Mouse (Mus musculus): ENCODE data around the gene Mcub. TPM values are rescaled to one million over a fixed set of nuclear protein-coding genes. Genes with fewer than 3 reads are reported as not detected.

Mcub gene
- polyA plus RNA-seq, 1 experiment from 2014 or later = 5.7 TPM

DNA sequence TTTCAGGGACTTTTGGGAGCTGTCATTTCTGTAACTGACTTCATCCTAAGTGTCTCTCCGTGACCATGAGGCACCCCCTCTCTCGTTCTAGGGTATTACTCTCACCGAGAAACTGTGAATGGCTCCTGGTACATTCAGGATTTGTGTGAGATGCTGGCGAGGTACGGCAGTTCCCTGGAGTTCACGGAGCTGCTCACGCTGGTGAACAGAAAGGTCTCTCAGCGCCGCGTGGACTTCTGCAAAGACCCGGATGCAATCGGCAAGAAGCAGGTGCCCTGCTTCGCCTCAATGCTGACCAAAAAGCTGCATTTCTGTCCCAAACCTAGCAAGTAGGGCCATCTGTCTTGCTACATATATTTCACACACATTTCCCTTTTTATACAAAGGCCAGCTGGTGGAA, 56.8 kb downstream of the Mcub start:
- WGBS = 90% methylated on average over 13 of the region's 13 CpGs
- ATAC-seq = no peak

DNA sequence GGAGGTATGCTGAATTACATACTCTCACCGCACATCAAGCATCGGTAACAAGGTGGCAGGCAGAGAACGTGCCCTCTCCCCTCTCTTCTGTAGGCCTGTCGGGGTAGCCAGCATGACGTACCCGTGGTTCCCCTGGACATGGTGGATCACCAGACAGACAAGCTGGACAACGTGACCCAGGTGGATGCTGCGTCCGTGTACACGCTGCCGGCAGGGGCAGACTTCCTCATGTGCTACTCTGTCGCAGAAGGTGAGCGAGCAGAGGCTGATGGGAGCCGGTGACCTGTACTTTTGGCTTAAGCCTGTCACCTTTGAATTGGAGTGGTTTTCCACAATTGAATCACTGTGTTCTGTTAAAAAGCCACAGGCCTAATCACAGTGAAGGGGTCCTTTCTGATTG, 58.0 kb downstream of the Mcub start:
- no peaks in the 10 kb centered on the region for H3K4me1 ChIP-seq (ENCODE audit: control insufficient read depth, insufficient read depth, low read depth, low read length)
- H3K27ac ChIP-seq (ENCODE audit: low read depth, low read length) = no peak overlapping the region
- H3K9me3 ChIP-seq (ENCODE audit: control insufficient read depth, low read length) = no peaks in the 10 kb centered on the region
- peaks cover 5% of the 10 kb centered on the region; the same call in 1 of the 2 replicates for H3K36me3 ChIP-seq (ENCODE audit: control insufficient read depth, insufficient read depth, low read length)
- WGBS = 95% methylated on average over 14 of the region's 14 CpGs
- no peak overlapping the region for H3K4me2 ChIP-seq (ENCODE audit: low read length)
- no peak overlapping the region for H3K9ac ChIP-seq (ENCODE audit: low read depth, low read length)
- H3K4me3 ChIP-seq (ENCODE audit: low read length) = no peak overlapping the region
- ATAC-seq = no peak
- no peaks in the 10 kb centered on the region for H3K27me3 ChIP-seq (replicated peaks; ENCODE audit: control insufficient read depth, insufficient read depth, low read length)

More for the DNA sequence above, 56.8 kb downstream of the Mcub start:
- no peak overlapping the region for H3K9ac ChIP-seq (ENCODE audit: low read depth, low read length)
- no peaks in the 10 kb centered on the region for H3K9me3 ChIP-seq (ENCODE audit: control insufficient read depth, low read length)
- H3K4me3 ChIP-seq (ENCODE audit: low read length) = no peak overlapping the region
- H3K27ac ChIP-seq (ENCODE audit: low read depth, low read length) = no peak overlapping the region
- H3K36me3 ChIP-seq (ENCODE audit: control insufficient read depth, insufficient read depth, low read length) = peaks cover 5% of the 10 kb centered on the region; the same call in 1 of the 2 replicates
- H3K4me2 ChIP-seq (ENCODE audit: low read length) = no peak overlapping the region
- H3K27me3 ChIP-seq (replicated peaks; ENCODE audit: control insufficient read depth, insufficient read depth, low read length) = no peaks in the 10 kb centered on the region
- H3K4me1 ChIP-seq (ENCODE audit: control insufficient read depth, insufficient read depth, low read depth, low read length) = no peaks in the 10 kb centered on the region

GRCm38 (mm10) chr3:129904381-129905132, 65.4 kb downstream of the Mcub start:
- peaks cover 8% of the 10 kb centered on the region for H3K4me1 ChIP-seq (ENCODE audit: control insufficient read depth, insufficient read depth, low read depth, low read length)
- ATAC-seq = no peak
- no peak overlapping the region for H3K9ac ChIP-seq (ENCODE audit: low read depth, low read length)
- H3K27ac ChIP-seq (ENCODE audit: low read depth, low read length) = no peak overlapping the region
- H3K9me3 ChIP-seq (ENCODE audit: control insufficient read depth, low read length) = no peaks in the 10 kb centered on the region
- WGBS = 89% methylated on average over 7 of the region's 7 CpGs
- H3K4me3 ChIP-seq (ENCODE audit: low read length) = no peak overlapping the region
- H3K27me3 ChIP-seq (replicated peaks; ENCODE audit: control insufficient read depth, insufficient read depth, low read length) = no peaks in the 10 kb centered on the region
- no peak overlapping the region for H3K4me2 ChIP-seq (ENCODE audit: low read length)
- peaks cover 4% of the 10 kb centered on the region; the same call in 1 of the 2 replicates for H3K36me3 ChIP-seq (ENCODE audit: control insufficient read depth, insufficient read depth, low read length)

- Histone ChIP-seq H3K4me1 (ENCODE audit: control insufficient read depth, insufficient read depth, low read depth, low read length) (peaks cover 8% of the 10 kb centered on the region), H3K27ac (ENCODE audit: low read depth, low read length) (no peak overlapping the region), H3K36me3 (ENCODE audit: control insufficient read depth, insufficient read depth, low read length) (peaks cover 2% of the 10 kb centered on the region; the same call in 1 of the 2 replicates), H3K27me3 (replicated peaks; ENCODE audit: control insufficient read depth, insufficient read depth, low read length) (no peaks in the 10 kb centered on the region), H3K4me3 (ENCODE audit: low read length) (no peak overlapping the region), H3K9ac (ENCODE audit: low read depth, low read length) (no peak overlapping the region), H3K4me2 (ENCODE audit: low read length) (no peak overlapping the region), H3K9me3 (ENCODE audit: control insufficient read depth, low read length) (no peaks in the 10 kb centered on the region)
- 87% methylated on average over 8 of the region's 8 CpGs for WGBS
- no peak for ATAC-seq
Observed at GRCm38 (mm10) chr3:129903866-129904265, 66.1 kb downstream of the Mcub start.

DNA sequence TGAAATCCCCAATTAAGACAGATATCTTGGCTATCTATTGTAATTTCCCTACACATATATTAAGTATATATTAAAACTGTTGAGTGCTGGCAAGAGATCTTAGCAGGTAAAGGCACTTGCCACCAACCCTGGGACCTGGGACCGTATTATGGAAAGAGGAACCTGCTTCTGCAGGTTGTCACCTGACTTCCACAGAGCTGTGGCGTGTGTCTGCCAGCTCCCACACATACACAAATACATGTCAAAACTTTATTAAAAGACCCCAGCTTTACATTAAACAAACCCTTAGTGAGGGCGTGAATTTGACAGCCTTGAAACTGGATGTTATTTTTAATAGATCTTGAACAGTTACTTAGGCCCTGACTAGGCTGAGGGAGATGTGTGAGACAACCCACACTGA, 66.6 kb downstream of the Mcub start:
- Histone ChIP-seq H3K36me3 (ENCODE audit: control insufficient read depth, insufficient read depth, low read length) (no peaks in the 10 kb centered on the region), H3K27me3 (replicated peaks; ENCODE audit: control insufficient read depth, insufficient read depth, low read length) (no peaks in the 10 kb centered on the region), H3K9me3 (ENCODE audit: control insufficient read depth, low read length) (no peaks in the 10 kb centered on the region), H3K27ac (ENCODE audit: low read depth, low read length) (no peak overlapping the region), H3K4me2 (ENCODE audit: low read length) (no peak overlapping the region), H3K4me3 (ENCODE audit: low read length) (no peak overlapping the region), H3K4me1 (ENCODE audit: control insufficient read depth, insufficient read depth, low read depth, low read length) (peaks cover 8% of the 10 kb centered on the region), H3K9ac (ENCODE audit: low read depth, low read length) (no peak overlapping the region)
- 97% methylated on average over 3 of the region's 3 CpGs for WGBS
- ATAC-seq = no peak

DNA sequence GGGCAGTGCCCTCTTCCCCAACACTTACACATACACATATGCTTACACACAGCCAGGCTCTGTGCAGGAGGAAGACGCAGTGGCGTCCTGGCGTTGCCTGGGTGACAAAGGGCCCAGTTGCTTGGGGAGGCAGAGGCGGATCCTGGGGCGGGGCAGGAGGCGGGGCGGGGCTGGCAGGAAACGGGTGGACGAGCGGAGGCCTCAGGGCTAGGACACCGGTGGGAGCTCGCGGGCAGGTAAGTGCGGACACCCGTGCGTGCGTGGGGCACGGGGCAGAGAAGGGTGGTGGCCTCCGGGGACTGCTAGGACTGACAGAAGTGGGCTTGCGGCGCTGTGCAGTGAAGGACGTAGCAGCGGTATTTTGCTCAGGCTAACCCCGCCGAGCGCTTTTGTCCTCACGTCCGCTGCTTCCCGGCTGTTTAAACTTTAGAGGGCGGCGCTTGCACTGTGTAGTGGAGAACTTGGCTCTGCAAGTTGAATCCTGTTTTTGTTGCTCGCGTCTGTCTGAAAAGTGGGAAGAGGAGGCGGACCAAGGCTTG, 68.7 kb downstream of the Mcub start, which contains the start of gene Casp6:
Gene Casp6 (plus strand): TSS at position 155 of the 539 bp plus-strand sequence.
- peak; percentile 95 for ATAC-seq
- H3K4me3 ChIP-seq (ENCODE audit: low read length) = peak within 1 kb of the TSS; percentile 58
- peak within 1 kb of the TSS; percentile 68 for H3K9ac ChIP-seq (ENCODE audit: low read depth, low read length)
- H3K36me3 ChIP-seq (ENCODE audit: control insufficient read depth, insufficient read depth, low read length) = no peaks in the 10 kb centered on the region
- under 1% methylated on average over 32 of the region's 34 CpGs for WGBS
- peak within 1 kb of the TSS; percentile 75 for H3K4me2 ChIP-seq (ENCODE audit: low read length)
- no peaks in the 10 kb centered on the region for H3K9me3 ChIP-seq (ENCODE audit: control insufficient read depth, low read length)
- H3K4me1 ChIP-seq (ENCODE audit: control insufficient read depth, insufficient read depth, low read depth, low read length) = peaks cover 8% of the 10 kb centered on the region
- H3K27me3 ChIP-seq (replicated peaks; ENCODE audit: control insufficient read depth, insufficient read depth, low read length) = no peaks in the 10 kb centered on the region
- H3K27ac ChIP-seq (ENCODE audit: low read depth, low read length) = peak within 1 kb of the TSS; percentile 44

DNA sequence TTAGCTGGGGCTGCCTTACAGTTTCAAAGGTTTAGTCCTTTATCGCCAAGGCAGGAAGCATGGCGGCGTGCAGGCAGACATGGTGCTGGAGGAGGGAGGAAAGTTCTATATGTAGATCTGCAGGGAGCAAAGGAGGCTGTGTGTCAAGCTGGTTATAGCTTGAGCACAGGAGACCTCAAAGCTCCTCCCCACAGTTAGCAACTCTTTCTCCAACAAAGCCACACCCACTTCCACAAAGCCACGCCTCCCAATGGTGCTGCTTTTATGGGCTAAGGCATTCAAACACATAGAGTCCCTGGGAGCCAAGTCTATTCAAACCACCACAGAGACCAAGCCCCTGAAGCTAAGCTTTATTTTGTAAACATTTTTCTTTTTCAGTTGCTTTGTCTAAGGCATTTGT, 71.1 kb downstream of the Mcub start:
- ATAC-seq = no peak
- H3K4me1 ChIP-seq (ENCODE audit: control insufficient read depth, insufficient read depth, low read depth, low read length) = peaks cover 8% of the 10 kb centered on the region

DNA sequence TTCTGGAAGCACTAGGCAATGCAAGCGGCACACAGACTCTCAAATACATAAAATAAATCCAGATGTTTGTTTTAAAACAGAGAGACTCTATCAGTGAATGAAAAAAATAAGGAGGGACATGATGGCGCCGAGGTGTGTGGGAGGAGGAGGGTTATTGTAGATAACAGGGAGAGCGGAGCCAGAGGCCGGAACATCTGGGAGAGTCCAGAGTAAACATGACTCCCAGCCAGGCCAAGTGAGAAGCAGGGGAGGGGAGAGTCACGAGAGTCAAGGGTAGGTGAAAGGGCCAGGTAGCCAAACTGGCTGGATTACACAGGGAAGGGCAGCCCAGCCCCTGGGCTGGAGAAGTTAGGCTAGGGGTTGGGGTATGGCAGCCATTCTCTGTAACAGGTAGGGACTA, 73.4 kb downstream of the Mcub start:
- WGBS = 94% methylated on average over 6 of the region's 6 CpGs
- H3K27me3 ChIP-seq (replicated peaks; ENCODE audit: control insufficient read depth, insufficient read depth, low read length) = no peaks in the 10 kb centered on the region
- no peaks in the 10 kb centered on the region for H3K9me3 ChIP-seq (ENCODE audit: control insufficient read depth, low read length)
- H3K27ac ChIP-seq (ENCODE audit: low read depth, low read length) = no peak overlapping the region
- no peak overlapping the region for H3K9ac ChIP-seq (ENCODE audit: low read depth, low read length)
- H3K4me3 ChIP-seq (ENCODE audit: low read length) = no peak overlapping the region
- no peak for ATAC-seq
- H3K4me2 ChIP-seq (ENCODE audit: low read length) = no peak overlapping the region
- peaks cover 14% of the 10 kb centered on the region for H3K36me3 ChIP-seq (ENCODE audit: control insufficient read depth, insufficient read depth, low read length)
- peaks cover 1% of the 10 kb centered on the region for H3K4me1 ChIP-seq (ENCODE audit: control insufficient read depth, insufficient read depth, low read depth, low read length)

More for the DNA sequence above, 71.1 kb downstream of the Mcub start:
- no peaks in the 10 kb centered on the region for H3K27me3 ChIP-seq (replicated peaks; ENCODE audit: control insufficient read depth, insufficient read depth, low read length)
- no peak overlapping the region for H3K4me2 ChIP-seq (ENCODE audit: low read length)
- no peak overlapping the region for H3K9ac ChIP-seq (ENCODE audit: low read depth, low read length)
- H3K27ac ChIP-seq (ENCODE audit: low read depth, low read length) = no peak overlapping the region
- H3K9me3 ChIP-seq (ENCODE audit: control insufficient read depth, low read length) = no peaks in the 10 kb centered on the region
- no peak overlapping the region for H3K4me3 ChIP-seq (ENCODE audit: low read length)
- 58% methylated on average over 4 of the region's 4 CpGs for WGBS
- H3K36me3 ChIP-seq (ENCODE audit: control insufficient read depth, insufficient read depth, low read length) = peaks cover 3% of the 10 kb centered on the region

GRCm38 (mm10) chr3:129893143-129893542, 76.9 kb downstream of the Mcub start:
- Histone ChIP-seq H3K36me3 (ENCODE audit: control insufficient read depth, insufficient read depth, low read length) (peaks cover 20% of the 10 kb centered on the region), H3K27ac (ENCODE audit: low read depth, low read length) (no peak overlapping the region), H3K9ac (ENCODE audit: low read depth, low read length) (no peak overlapping the region), H3K4me2 (ENCODE audit: low read length) (no peak overlapping the region), H3K4me3 (ENCODE audit: low read length) (no peak overlapping the region), H3K4me1 (ENCODE audit: control insufficient read depth, insufficient read depth, low read depth, low read length) (no peaks in the 10 kb centered on the region), H3K27me3 (replicated peaks; ENCODE audit: control insufficient read depth, insufficient read depth, low read length) (no peaks in the 10 kb centered on the region), H3K9me3 (ENCODE audit: control insufficient read depth, low read length) (no peaks in the 10 kb centered on the region)
- WGBS = 96% methylated on average over 3 of the region's 3 CpGs
- no peak for ATAC-seq
